Mouse (Mus musculus) G1E (cell line): ENCODE results near the gene Irs3.

ENCODE experiments used
- CTCF ChIP-seq: IDR thresholded peaks from 2 replicates; pipeline ENCODE4 v1.5.1; 2012; ENCODE audit warnings: low read depth, low read length, inconsistent platforms, mixed read lengths
- GATA1 ChIP-seq: IDR thresholded peaks from 2 replicates; pipeline ENCODE4 v1.6.1; 2012; ENCODE audit warnings: borderline replicate concordance, low read length, inconsistent platforms, mixed read lengths
- POLR2AphosphoS5 ChIP-seq: IDR thresholded peaks from 2 replicates; pipeline ENCODE4 v1.6.1; 2012; ENCODE audit warnings: low read depth, low read length, inconsistent platforms; ENCODE audit not compliant: insufficient replicate concordance
- TAL1 ChIP-seq: conservative IDR thresholded peaks from 2 replicates; pipeline ENCODE4 v1.6.1; 2012; ENCODE audit warnings: low read depth, low read length, inconsistent platforms, mixed read lengths

GRCm38 (mm10) chr5:137609292-137609691 is 36.2 kb downstream of the Irs3 start:
- TF ChIP-seq CTCF (no peak), TAL1 (no peak), GATA1 (no peak), POLR2AphosphoS5 (no peak)
